Mouse (Mus musculus) embryonic facial prominence, embryonic 10.5 days (tissue): ENCODE measurements at regions not wholly inside any gene's neighbourhood (a gene's known extent, or its start where the extent isn't known, plus 50 kb on each side); places are given as distances from the start of the nearest gene placed in this dataset.

Source experiments
- DNase-seq: peaks from one replicate; pipeline ENCODE4 v3.0.0-alpha.2; 2017; ENCODE audit warnings: low spot score
- H3K27ac ChIP-seq: fragments of 300-500 bp; sonication (generic); replicated peaks from 2 replicates; pipeline ENCODE4 v1.5.1; 2016; ENCODE audit warnings: mild to moderate bottlenecking
- H3K27me3 ChIP-seq: fragments of 300-500 bp; sonication (generic); replicated peaks from 2 replicates; pipeline ENCODE4 v1.6.1; 2016; ENCODE audit warnings: low read depth, mild to moderate bottlenecking; ENCODE audit not compliant: poor library complexity, severe bottlenecking
- H3K36me3 ChIP-seq: fragments of 300-500 bp; sonication (generic); replicated peaks from 2 replicates; pipeline ENCODE4 v1.6.1; 2016; ENCODE audit warnings: mild to moderate bottlenecking, moderate library complexity
- H3K4me1 ChIP-seq: fragments of 300-500 bp; sonication (generic); 2 replicates; pipeline ENCODE4 v1.6.1; 2016
- H3K4me3 ChIP-seq: fragments of 300-500 bp; sonication (generic); 2 replicates; pipeline ENCODE4 v1.5.1; 2016; ENCODE audit warnings: mild to moderate bottlenecking, moderate library complexity
- H3K9me3 ChIP-seq: fragments of 300-500 bp; sonication (generic); 2 replicates; pipeline ENCODE4 v1.6.1; 2016; ENCODE audit warnings: mild to moderate bottlenecking
- WGBS: fragments of 180-500 bp; shearing (Covaris S2); methylation state at CpG from one replicate; pipeline ENCODE4 v1.1.7; 2016; 5-methylcytosine and 5-hydroxymethylcytosine counted together

GRCm38 (mm10) chr2:9616292-9616691, 264.8 kb upstream of the 4930412O13Rik start:
- Histone ChIP-seq H3K27ac (no peak overlapping the region), H3K27me3 (no peaks in the 10 kb centered on the region), H3K36me3 (no peaks in the 10 kb centered on the region), H3K4me3 (no peak overlapping the region), H3K9me3 (no peaks in the 10 kb centered on the region), H3K4me1 (no peaks in the 10 kb centered on the region)
- WGBS, result 71% methylated on average over 5 of the region's 5 CpGs
- DNase-seq, result no peak

GRCm38 (mm10) chr2:9620303-9621244, 260.5 kb upstream of the 4930412O13Rik start:
- Histone ChIP-seq H3K4me3 (no peak overlapping the region), H3K27me3 (no peaks in the 10 kb centered on the region), H3K9me3 (no peaks in the 10 kb centered on the region), H3K36me3 (no peaks in the 10 kb centered on the region), H3K4me1 (no peaks in the 10 kb centered on the region), H3K27ac (no peak overlapping the region)
- 90% methylated on average over 21 of the region's 21 CpGs for WGBS
- DNase-seq, result no peak

- WGBS, result 88% methylated on average over 2 of the region's 2 CpGs
- Histone ChIP-seq H3K4me1 (no peaks in the 10 kb centered on the region), H3K27me3 (no peaks in the 10 kb centered on the region), H3K9me3 (no peaks in the 10 kb centered on the region), H3K4me3 (no peak overlapping the region), H3K36me3 (no peaks in the 10 kb centered on the region), H3K27ac (no peak overlapping the region)
- no peak for DNase-seq
Observed at GRCm38 (mm10) chr2:9623702-9624101, 257.4 kb upstream of the 4930412O13Rik start.

DNA sequence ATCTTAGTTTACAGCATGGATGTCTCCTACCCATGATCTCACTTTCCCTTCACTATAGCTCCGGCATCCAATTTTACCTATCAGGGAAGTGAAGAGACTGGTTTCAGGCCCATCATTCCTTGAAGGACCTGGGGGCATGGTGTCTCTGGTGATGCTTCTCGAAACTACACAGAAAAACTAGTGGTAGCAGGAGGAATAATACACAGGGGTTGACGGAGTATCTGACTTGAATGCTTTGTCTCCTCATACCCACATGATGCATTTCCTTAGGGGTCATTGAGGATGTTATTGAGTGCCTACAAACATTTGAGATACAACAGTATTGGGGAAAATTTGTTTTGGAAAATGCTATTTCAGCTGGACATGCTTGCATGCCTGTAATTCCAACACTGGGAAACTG, 253.0 kb upstream of the 4930412O13Rik start:
- Histone ChIP-seq H3K36me3 (no peaks in the 10 kb centered on the region), H3K4me1 (peaks cover 6% of the 10 kb centered on the region), H3K27me3 (no peaks in the 10 kb centered on the region), H3K27ac (no peak overlapping the region), H3K4me3 (no peak overlapping the region), H3K9me3 (no peaks in the 10 kb centered on the region)
- WGBS, result 88% methylated on average over 3 of the region's 3 CpGs
- DNase-seq, result no peak

GRCm38 (mm10) chr2:9632719-9633446, 248.2 kb upstream of the 4930412O13Rik start:
- Histone ChIP-seq H3K9me3 (no peaks in the 10 kb centered on the region), H3K4me3 (peak overlapping the region; percentile 32; the same call in 1 of the 2 replicates), H3K4me1 (peaks cover 15% of the 10 kb centered on the region), H3K36me3 (no peaks in the 10 kb centered on the region), H3K27me3 (peaks cover 8% of the 10 kb centered on the region; the same call in 1 of the 2 replicates), H3K27ac (0 out of 2 replicates have a peak overlapping the region, but pooled peaks have one; percentile 6)
- 26% methylated on average over 15 of the region's 15 CpGs for WGBS
- peak; percentile 17 for DNase-seq

GRCm38 (mm10) chr2:9639262-9639661, 241.8 kb upstream of the 4930412O13Rik start:
- Histone ChIP-seq H3K4me3 (no peak overlapping the region), H3K36me3 (no peaks in the 10 kb centered on the region), H3K27me3 (no peaks in the 10 kb centered on the region; the same call in 1 of the 2 replicates), H3K4me1 (peaks cover 12% of the 10 kb centered on the region; the same call in 1 of the 2 replicates), H3K9me3 (no peaks in the 10 kb centered on the region), H3K27ac (no peak overlapping the region)
- 61% methylated on average over 5 of the region's 5 CpGs for WGBS
- no peak for DNase-seq

GRCm38 (mm10) chr2:9641629-9642028, 239.4 kb upstream of the 4930412O13Rik start:
- Histone ChIP-seq H3K4me1 (peaks cover 15% of the 10 kb centered on the region; the same call in 1 of the 2 replicates), H3K9me3 (no peaks in the 10 kb centered on the region), H3K27ac (no peak overlapping the region), H3K4me3 (no peak overlapping the region), H3K27me3 (no peaks in the 10 kb centered on the region; the same call in none of the 2 replicates), H3K36me3 (no peaks in the 10 kb centered on the region)
- 63% methylated on average over 7 of the region's 7 CpGs for WGBS
- DNase-seq, result no peak

DNA sequence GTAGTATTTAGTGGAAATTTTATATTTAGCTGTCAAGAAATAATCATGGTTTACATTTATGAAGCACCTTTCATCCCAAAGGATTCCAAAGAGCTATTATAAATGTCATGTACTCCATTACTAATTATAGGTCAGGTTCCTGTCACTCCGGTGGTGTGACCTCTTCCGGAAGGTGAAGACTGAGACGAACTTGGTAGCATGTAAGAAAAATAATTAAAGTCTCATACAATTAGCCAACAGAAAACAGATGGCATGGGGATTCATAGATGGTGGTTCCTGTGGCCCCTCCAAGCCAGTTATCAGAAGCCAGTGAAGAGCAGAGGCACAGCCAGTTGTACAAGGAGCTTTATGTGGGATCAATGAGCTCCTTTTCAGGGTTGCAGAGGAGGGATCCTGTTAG, 238.6 kb upstream of the 4930412O13Rik start:
- Histone ChIP-seq H3K36me3 (no peaks in the 10 kb centered on the region), H3K4me3 (no peak overlapping the region), H3K4me1 (peaks cover 21% of the 10 kb centered on the region), H3K27me3 (no peaks in the 10 kb centered on the region; the same call in none of the 2 replicates), H3K27ac (no peak overlapping the region), H3K9me3 (no peaks in the 10 kb centered on the region)
- WGBS, result 42% methylated on average over 3 of the region's 3 CpGs
- no peak for DNase-seq

DNA sequence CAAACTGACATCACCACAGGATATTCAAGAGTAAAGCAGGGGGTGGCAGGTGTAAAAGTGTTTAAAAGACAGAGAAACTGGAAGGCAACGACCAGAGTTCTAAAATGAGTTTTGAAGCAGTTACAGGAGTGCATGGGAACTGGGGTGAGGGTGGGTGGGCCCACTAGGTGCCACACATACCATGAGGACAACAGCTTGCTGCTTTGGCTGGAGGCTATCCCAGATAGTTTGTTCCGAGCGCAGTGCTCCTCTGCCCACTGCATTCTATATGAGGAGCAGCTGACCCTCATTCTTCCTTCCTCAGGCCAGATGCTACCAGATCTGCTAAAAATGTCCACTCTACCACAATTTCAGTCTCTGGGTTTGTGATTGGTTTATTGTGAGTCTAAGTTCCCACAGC, 234.6 kb upstream of the 4930412O13Rik start:
- H3K27ac ChIP-seq, result no peak overlapping the region
- no peaks in the 10 kb centered on the region for H3K36me3 ChIP-seq
- WGBS, result 66% methylated on average over 3 of the region's 3 CpGs
- no peak for DNase-seq
- H3K4me3 ChIP-seq, result no peak overlapping the region
- no peaks in the 10 kb centered on the region; the same call in 1 of the 2 replicates for H3K27me3 ChIP-seq
- H3K4me1 ChIP-seq, result peaks cover 20% of the 10 kb centered on the region
- no peaks in the 10 kb centered on the region for H3K9me3 ChIP-seq

- Histone ChIP-seq H3K27ac (no peak overlapping the region), H3K4me1 (peaks cover 15% of the 10 kb centered on the region), H3K4me3 (no peak overlapping the region), H3K9me3 (no peaks in the 10 kb centered on the region), H3K27me3 (no peaks in the 10 kb centered on the region; the same call in 1 of the 2 replicates), H3K36me3 (no peaks in the 10 kb centered on the region)
- DNase-seq, result no peak
- WGBS, result 12% methylated on average over 4 of the region's 4 CpGs
Observed at GRCm38 (mm10) chr2:9646963-9647362, 234.1 kb upstream of the 4930412O13Rik start.

GRCm38 (mm10) chr2:9650082-9650481, 231.0 kb upstream of the 4930412O13Rik start:
- Histone ChIP-seq H3K27ac (no peak overlapping the region), H3K36me3 (no peaks in the 10 kb centered on the region), H3K9me3 (no peaks in the 10 kb centered on the region), H3K4me3 (no peak overlapping the region), H3K27me3 (no peaks in the 10 kb centered on the region), H3K4me1 (peaks cover 9% of the 10 kb centered on the region)
- no peak for DNase-seq
- 95% methylated on average over 1 of the region's 1 CpGs for WGBS

GRCm38 (mm10) chr2:9658880-9659279, 222.2 kb upstream of the 4930412O13Rik start:
- no peaks in the 10 kb centered on the region for H3K9me3 ChIP-seq
- H3K27me3 ChIP-seq, result no peaks in the 10 kb centered on the region
- no peak for DNase-seq
- no peak overlapping the region for H3K27ac ChIP-seq
- no peaks in the 10 kb centered on the region for H3K36me3 ChIP-seq
- WGBS, result 91% methylated on average over 4 of the region's 4 CpGs
- no peaks in the 10 kb centered on the region for H3K4me1 ChIP-seq
- no peak overlapping the region for H3K4me3 ChIP-seq
